Mouse (Mus musculus) testis, adult 2 months (tissue): Measurements from ENCODE around the gene Rps6ka5.

ENCODE experiments used
- CTCF ChIP-seq: fragments of 200-500 bp; IDR thresholded peaks from 2 replicates; pipeline ENCODE4 v1.5.1; 2012; ENCODE audit warnings: low read depth, mild to moderate bottlenecking, inconsistent platforms, low read length, moderate library complexity; ENCODE audit not compliant: control insufficient read depth, insufficient read depth, insufficient replicate concordance
- POLR2A ChIP-seq: fragments of 200-500 bp; IDR thresholded peaks from 2 replicates; pipeline ENCODE4 v1.6.1; 2012; ENCODE audit warnings: low read depth, mild to moderate bottlenecking, inconsistent platforms, low read length, moderate library complexity; ENCODE audit not compliant: control insufficient read depth

- TF ChIP-seq CTCF: peak; percentile 74; the same call in 1 of the 2 replicates
- no peak for TF ChIP-seq POLR2A
Observed at GRCm38 (mm10) chr12:100604540-100604939, 122.2 kb downstream of the Rps6ka5 start.
